Mouse (Mus musculus) adrenal gland, postnatal 36 days (tissue): ENCODE measurements at regions not wholly inside any gene's neighbourhood (a gene's known extent, or its start where the extent isn't known, plus 50 kb on each side); places are given as distances from the start of the nearest gene placed in this dataset.

ENCODE experiments used
- DNase-seq, 2 experiments: peaks; one replicate each; pipeline ENCODE4 v3.0.0; 2021; ENCODE audit warnings: mixed read lengths in 1 of 2

DNA sequence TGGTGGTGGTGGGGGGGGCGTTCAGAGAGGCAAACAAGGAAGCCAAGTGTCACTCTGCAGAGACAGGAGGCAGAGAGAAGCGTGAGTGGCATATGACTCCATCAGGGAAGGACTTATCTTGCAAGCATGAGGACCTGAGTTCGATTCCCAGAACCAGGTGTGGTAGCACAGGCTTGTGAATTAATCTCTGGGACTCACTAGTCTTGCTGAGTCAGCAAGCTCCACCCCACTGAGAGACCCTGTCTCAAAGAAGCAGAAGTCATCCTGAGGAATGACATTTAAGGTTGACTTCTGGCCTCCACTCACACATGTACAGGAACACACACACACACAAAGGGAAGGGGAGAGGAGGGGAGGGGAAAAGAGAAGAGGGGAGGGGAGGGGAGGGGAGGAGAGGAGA, 156.5 kb downstream of the Rplp1 start:
- no peak for DNase-seq

DNA sequence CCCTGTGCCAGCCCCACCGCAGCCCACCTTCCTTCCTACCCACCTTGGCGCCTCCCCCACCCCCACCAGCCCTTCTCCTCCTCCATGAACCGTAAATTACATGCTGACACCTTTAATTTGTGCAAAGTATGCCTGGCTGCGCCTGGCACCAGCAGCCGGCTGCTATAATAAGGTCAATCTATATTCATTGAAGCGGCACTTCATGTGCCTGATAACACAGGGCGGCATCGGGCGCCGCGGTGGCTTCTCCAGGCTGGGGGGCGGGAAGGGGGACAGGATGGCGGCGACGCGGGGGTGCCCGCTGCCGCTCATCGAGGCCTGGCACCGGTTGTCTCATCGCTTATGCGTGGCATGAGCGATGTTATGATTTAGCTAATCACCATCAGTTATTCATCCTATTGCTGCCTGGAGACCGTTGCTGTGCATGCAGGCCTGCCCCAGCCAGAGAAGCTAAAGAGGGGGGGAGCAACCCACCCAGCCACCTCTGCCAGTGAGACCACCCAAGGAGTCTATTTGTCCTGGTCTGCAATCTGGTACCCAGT, 157.5 kb downstream of the Rplp1 start:
- DNase-seq = no peak

DNA sequence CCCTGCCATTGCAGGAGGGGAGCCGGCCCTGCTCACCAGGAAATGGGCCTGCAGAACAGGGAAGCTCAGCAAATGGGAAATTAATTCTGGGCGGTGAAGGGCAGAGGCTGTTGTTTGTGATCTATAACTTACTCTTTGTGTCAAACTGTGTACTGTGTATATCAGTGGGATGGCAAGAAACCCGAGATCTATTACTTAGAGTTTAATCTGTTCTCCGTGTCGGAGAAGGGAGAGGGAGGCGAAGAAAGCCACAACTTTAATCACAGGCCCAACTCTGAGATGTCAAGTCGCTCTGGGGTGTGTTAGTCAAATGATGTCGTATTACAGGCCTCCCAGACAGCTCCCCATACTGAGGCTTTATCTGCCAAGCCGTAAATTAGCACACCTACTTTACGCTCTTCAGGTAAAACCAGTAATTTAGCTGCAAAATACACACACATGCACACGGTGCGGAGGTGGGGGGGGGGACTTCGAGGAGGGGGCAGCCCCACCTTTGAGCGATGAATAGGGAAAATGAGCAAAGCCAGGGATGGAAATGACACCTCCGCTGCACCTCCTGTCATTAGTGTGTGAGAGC, 158.0 kb downstream of the Rplp1 start:
- DNase-seq = no peak

DNA sequence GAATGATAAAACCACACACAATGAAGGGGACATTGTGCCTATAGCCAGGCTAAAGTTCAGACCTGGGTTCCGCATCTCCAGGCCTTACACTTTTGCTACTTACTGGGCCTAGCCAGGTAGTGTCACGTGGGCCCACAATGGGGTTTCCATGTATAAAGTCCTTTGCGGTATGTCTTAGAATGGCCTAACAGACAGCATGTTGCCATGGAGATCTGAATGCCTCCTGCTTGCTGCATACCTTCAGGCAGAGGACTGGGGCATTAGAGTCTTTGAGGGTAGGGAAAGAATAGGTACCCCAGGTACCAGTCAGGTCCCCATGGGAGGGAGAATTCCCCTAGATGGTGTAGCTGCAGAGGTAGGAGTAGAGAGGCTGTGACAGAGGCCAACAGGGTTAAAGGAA, 159.0 kb downstream of the Rplp1 start:
- DNase-seq = no peak

DNA sequence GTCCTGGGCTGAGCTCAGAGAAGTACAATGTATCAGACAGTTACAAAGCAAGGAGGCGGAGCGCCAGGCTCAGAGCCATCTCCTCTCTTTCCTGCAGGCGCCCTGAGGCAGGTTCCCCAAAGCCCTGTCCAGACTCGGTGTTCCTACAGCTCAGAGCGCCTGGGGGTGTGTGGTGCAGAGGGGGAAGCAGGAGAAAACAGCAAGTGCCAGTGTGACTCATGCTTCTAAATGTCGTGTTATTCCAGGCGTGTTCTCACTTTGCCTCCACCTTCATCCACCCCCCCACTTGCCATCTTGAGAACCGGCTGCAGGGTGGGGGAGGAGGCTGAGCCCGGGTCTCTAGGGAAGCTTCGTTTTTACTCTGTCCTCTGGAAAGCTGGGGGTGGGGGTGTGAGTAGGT, 160.5 kb downstream of the Rplp1 start:
- peak; percentile 34 to 43 for DNase-seq

DNA sequence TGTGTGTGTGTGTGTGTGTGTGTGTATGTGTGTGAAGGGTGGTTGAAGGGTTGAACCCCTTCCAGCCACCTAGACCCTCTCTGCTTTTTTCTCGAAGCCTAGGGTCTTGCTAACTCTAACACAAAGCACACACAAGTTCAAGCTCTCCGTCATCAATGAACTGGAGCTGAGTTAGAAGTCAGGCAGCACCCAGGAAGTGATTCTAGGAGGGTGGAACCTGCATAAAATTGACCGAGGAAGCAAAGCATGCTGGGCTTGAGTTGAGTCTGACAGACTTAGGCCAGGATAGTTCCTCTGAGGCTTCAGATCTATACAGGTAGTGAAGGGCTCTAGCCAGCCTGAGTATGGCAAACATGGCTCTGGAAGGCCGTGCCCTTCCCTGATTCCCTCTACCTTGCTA, 165.1 kb downstream of the Rplp1 start:
- no peak for DNase-seq

DNA sequence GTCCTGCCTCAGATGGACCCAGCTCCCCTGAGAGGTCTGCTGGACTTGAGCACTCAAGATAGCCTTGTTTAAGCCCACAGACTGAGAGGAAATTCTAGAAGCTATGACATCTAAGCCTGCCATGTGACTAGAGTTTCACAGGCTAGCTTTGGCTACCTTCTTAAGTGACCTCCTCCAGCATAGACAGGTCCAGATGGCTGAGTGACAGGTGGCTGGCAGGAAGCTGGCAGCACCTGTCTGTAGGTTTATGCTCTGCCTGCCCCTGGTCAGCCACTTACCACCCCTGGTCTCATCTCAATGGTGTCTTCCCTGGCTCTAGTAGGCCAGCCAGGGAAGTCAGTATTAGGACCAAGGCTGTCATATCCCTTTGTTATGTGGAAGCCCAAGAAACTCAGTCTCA, 165.9 kb downstream of the Rplp1 start:
- no peak for DNase-seq

DNA sequence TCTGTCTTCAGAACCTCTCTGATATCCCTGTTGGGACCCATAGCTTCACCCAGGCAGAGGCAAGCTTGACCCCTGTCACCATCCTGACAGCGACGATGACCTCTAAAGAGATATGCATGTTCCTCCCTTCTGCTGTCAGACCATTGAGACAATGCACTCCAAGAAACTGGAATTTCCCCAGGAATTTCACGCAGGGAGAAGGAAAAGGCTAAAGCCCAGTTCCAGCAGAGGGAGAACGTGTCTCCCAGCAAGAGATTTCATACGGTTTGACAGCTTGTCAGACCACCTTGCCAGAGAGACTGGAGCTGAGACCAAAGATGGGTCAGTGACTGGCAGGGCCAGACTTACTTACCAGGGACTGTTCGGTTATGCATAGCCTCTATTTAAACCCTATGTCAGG, 167.9 kb downstream of the Rplp1 start:
- DNase-seq = no peak

DNA sequence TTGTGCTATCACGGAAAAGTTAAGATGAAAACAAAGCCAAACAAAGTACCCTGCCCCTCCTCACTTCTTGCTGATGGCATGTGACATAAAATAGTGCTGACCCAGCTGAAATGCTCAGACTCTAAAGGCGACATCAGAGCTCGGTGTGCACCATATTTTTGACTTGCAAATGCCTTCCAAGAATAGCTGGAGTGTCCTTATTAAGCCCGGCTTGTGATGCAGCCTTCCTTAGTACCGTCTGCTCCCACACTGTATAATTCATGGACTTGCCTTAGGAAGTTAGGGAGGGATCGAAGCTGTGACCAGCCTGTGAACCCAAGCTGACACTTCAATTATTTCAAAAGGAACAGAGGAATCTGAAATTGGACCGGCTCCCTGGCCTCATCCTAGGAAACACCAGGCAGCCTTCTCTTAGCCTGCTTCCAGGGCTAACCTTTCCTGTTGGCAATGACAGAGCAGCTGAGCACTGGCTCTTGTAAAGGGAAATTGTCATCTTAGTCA, 169.0 kb downstream of the Rplp1 start:
- DNase-seq = peak; percentile 44 to 52

DNA sequence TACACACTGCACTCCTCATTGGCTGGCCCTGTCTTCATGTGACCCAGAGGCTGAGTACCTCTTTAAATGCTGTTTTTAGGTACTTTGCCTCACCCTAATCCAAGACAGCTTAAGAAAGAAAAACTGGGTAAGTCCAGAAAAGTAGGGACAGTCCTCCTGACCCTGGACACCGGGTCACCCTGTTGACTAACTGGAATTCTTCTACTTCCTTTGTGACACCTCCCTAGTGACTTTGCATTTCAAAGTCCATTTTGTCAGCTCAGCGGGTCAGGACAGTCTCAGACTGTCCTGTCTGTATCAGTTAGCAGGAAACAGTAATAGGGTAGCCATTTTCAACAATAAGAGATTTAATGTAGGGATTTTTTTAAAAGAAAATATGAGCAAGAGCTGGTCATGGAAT, 180.8 kb downstream of the Rplp1 start:
- no peak for DNase-seq

DNA sequence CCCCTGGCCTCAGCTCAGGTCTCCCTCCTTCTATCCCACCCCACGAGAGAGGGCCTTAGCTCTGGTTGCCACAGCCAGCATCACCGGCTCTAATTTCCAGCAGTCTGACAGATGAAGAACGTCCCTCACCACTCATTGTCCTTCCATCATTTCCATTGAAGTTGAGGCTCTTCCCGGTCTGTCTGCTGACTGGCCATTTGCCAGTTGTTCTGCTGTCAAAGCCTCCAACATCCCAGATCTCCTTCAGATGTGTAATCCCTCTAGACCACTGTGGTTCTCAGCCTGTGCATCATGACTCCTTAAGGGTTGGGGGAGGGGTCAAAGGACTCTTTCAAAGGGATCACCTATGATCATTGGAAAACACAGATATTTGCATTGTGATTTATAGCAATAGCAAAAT, 181.6 kb downstream of the Rplp1 start:
- no peak for DNase-seq

DNA sequence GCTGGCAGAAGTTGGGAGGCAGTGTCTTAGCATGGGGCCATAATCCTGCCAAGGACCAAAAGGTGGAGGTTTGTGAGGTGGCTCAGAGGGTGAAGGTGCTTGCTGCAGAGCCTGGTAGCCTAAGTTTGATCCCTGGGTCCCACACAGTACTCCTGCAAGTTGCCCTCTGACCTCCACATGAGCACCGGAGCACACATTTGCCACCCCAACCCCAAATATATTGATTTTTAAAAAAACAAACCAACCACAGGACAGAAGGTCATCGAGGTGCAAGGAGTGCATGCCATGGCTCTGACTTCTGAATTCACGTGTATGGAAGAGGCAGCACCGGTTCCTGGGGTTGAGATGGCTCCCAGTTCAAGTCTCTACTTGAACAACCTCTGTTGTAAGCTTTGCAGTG, 186.2 kb downstream of the Rplp1 start:
- DNase-seq = no peak

DNA sequence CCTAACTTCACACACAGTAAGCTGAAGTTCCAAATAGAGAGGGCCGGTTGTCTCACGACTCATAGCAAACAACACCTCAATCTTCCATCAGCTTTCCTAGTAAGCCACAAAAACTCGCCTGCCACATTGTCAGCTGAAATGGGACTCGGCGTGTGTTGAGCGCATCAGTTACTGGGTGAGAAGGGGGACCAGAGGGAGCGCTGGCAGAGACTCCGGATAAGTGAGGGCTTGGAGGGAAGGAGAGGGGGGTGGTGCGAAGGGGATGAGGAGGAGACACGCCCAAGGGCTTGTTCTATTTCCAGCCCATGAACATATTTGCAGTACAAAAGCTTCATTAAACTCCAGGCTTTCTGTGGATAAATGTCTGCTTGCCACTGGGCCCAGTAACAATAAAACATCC, 186.7 kb downstream of the Rplp1 start:
- no peak for DNase-seq

DNA sequence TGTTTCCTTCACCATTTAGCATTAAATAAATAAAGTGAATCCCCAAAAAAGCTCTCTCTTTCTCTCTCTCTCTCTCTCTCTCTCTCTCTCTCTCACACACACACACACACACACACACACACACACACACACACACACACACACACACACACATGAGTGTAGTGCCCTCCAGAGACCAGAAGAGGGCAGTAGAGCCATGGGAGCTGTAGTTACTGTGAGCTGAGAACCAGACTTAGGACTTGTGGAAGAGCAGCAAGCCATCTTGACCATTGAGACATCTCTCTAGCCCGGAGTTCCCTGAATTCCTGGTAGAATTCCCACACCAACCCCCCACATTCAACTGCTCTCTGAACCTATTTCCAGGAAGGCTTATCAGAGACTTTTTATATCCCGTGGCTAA, 190.3 kb downstream of the Rplp1 start:
- DNase-seq = no peak

DNA sequence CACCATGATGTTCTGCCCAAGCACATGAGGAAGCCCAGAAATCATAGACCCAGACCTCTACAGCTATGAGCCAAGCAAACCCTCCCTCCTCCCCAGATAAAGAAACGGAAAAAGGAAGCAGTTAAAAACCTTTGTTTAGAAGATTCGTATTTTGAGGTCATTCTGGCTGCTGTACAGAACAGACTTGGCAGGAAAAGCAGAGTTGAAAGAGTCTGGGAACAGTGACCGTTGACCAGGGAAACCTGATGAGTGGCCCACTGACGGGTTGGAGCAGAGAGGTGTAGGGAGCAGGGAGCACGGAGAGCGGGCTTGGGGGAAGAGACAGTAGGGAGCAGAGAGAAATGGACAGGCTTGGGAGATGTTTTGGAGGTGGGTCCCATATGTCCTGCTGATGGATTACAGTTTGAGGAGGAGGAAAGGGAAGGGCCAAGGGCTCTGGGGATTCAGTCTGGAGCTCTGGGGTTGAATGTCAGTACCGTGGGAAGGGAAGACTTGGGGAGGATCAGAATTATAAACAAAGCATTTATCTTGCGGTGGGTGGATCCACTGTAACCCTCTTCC, 191.2 kb downstream of the Rplp1 start:
- peak; percentile 25 to 54 for DNase-seq

DNA sequence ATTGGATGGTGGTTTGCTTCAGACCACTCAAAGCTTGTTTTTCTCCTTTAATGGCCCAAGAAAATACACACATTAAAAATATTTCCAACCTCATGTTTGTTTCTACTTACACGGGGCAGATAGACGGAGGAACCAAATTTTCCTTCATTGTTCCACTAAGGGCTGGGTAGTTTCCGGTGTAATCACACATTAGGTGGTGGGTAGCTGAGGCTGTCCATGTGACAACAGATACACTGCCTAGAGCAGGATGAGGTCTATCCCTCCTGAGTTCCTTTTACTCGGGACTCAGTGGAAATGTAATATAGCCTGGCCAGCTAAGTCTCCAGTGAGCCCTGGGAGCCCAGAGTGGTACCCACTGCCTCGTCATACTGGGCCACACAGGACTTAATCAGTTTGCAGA, 192.5 kb downstream of the Rplp1 start:
- no peak for DNase-seq

DNA sequence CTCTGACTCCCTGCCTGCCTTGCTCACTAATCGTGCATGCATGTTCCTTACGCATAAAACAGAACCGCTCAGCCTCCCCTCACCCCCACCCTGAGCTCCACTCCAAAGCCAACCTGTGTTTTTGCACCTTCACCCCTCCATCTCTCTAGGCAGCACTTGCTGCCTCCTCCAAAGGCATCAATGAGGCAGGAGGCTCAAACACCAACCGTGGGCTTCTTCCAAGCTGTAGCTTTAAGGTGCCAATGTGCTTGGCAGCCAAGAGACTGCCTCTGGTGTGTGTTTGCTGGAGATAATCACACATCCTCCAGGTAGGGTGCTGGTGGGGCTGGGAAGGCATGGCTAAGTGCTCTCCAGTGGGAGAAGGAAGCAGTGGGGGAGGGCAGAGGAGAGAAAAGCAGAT, 193.3 kb downstream of the Rplp1 start:
- no peak for DNase-seq

DNA sequence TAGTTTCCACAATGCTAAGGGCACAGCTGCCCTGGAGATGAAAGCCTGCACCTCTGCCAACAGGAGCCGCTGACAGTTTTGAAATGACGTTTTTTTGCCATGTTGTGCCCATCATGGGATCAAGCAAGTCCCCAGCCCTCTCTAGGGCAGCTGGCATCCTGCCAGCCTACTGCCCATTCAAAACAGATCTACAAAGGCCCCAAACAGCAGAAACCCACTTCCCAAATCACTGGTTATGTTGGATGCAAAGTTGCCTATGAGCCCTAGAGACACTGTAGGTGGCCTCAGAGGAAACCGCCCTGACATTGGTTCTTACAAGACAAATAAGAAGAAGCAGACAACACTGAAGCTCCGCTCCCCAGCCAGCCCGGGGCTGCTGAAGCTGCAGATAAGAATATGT, 194.1 kb downstream of the Rplp1 start:
- DNase-seq = no peak

DNA sequence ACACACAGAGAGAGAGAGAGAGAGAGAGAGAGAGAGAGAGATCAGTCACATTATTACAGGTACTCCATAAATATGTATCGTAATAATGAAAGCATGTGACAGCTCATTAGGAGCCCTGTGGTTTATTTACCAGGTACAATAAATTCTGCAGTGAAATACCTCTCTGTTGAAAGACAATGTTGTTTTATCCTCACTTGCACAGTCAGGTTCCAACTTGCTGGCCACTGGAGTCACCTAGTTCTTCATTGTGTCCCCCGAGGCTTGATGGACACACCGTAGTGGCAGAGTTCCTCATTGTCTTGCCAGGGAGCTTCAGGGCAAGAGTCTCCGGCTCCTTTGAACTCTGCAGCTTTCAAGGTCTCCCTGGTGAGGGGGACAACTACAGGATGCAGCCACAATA, 197.6 kb downstream of the Rplp1 start:
- no peak for DNase-seq

DNA sequence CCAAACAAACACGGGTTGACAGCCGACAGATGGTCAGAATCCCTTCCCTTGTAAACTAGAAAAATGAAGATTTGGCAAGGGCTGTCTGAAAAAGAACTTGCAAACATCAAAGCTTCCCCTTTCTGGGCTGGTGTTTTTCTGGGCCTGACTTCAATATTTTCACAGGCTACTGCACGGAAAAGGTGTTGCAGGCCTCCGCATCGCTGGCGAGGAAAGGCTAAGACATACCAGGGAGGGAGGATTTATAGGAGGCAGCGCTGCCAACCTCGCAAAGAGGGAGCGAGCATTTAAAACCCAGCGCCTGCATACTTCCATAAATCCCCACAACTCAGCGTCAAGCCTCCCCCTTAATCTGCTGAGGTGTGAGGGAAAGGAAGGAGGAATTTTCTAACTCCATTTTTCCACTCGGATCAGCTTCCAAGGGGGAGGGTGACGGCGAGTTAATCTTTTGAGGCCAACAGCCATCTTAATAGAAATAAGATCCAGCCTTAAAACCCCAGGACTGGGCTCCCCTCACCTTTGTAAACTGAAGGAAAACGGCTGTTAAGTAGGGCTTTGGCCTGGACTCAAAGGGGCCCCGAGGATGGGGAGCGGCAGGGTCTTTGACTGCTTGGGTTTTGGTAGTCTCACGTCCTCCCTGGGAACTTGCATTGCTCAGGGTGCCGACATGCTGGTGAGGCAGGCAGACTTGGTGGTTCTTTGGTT, 199.9 kb downstream of the Rplp1 start:
- no peak for DNase-seq

DNA sequence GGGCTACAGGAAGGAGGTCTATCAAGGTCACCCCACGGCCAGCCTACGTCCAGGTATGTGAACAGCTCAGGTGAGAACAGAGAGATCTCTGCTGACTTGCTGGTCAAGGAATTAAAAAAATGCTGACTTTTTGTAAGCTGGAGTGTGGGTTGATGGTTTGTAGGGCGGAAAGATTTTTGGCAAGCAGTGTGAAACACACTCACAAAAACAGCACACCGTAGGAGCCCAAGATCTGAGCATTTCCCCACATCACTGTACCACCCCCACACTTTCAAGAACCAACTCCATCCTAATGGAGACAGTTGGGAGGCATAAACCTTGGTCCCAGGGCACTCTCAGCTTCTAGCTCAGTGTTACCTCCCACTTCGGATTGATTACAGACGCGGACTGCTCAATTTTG, 200.5 kb downstream of the Rplp1 start:
- no peak for DNase-seq

DNA sequence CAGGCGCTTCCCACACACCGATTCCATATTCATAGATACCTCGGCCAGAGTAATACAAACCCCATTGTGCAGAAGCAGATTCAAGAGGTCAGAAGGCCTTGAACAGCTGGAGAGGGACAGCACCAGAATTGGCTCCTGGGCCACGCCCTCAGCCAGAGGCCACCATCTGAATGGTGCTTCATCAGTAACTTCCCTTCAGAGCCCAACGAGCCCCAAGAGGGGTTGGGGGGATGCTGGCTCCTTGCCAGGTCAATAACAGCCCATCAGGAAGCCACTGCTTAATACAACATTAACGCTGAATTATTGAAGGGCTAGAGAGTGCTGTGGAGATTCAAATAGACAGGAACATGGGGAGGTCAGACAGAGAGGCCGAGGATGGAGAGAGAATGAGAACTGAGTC, 203.0 kb downstream of the Rplp1 start:
- no peak for DNase-seq

DNA sequence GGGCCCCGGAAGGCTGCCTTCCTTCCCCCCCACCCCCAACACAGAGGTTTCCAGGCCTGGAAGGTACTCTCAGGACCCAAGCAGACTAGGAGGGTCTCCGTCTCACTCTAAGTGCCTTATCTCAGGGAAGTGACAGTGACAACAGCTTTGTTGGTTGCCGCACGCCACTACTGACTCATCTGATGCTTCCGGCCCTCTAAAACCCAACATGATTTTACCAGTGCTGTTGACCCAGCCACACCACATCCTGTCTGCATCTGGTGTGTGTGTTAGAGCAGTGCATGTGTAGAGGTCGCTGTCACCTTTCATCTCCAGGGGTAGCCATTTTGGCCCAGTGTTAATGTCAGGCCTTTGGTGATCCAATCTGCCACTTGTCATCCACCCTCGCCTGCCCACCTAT, 206.5 kb downstream of the Rplp1 start:
- DNase-seq = no peak

DNA sequence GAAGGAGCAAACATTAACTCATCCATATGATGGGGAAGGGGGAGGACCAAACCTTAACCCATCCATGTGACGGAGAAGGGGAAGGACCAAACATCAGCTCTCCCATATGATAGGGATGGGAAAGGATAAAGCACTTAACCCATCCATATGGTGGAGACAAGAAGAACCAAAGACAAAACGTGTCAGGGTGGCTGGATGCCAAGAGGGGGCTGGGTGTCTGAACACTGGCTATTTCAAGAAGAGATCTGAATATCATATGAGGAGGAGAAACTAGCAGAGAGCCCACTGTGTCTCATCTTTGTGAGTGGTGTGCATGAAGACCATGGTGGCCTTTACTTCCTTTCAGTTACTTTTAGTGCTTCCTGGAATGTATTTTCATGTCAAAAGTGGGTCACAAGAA, 207.0 kb downstream of the Rplp1 start:
- DNase-seq = no peak
